Mouse (Mus musculus) liver, postnatal 0 days (tissue): ENCODE results near the gene Plgrkt.

Experiments used
- CTCF ChIP-seq: sonication (generic); IDR thresholded peaks from 2 replicates; pipeline ENCODE4 v1.5.1; 2016; ENCODE audit warnings: antibody characterized with exemption, low read depth
- EP300 ChIP-seq: IDR thresholded peaks from 2 replicates; pipeline ENCODE4 v1.6.1; 2016; ENCODE audit warnings: antibody characterized with exemption, low read depth, mild to moderate bottlenecking

GRCm38 (mm10) chr19:29368041-29368440, 851 bp upstream of the Plgrkt start:
- TF ChIP-seq CTCF (no peak), EP300 (no peak)
